In genomic region chr6:5269641-5270040, GRCm38 (mm10) we compare ENCODE assay signal across 24 mouse cellular contexts. TPM values are rescaled to one million over a fixed set of nuclear protein-coding genes. Genes with fewer than 3 reads are reported as not detected.
DNase-seq lines count a peak whose midpoint lies in the region; ATAC-seq and TF ChIP-seq lines count a peak whose summit lies in the region.
"Had no signal": no experiment of that assay in that cellular context is flagged by ENCODE, and none has a peak within 500 bp of the region (broad histone marks: within the 10 kb centered on the region; RNA-seq: fewer than 3 reads in every experiment).

No protein-coding gene starts in this region.

- no peak overlapping the region for H3K4me2 ChIP-seq in hindbrain, embryonic 15.5 days
- H3K4me2 ChIP-seq in hindbrain, embryonic 14.5 days (replicated peaks), result no peak overlapping the region
- no peak overlapping the region for H3K4me2 ChIP-seq in midbrain, embryonic 14.5 days (ENCODE audit: low read length)
- H3K4me2 ChIP-seq: embryonic facial prominence, embryonic 13.5 days; forebrain, embryonic 12.5 days; forebrain, embryonic 15.5 days; heart, embryonic 11.5 days had no signal

- no peak for TF ChIP-seq CTCF in brain, embryonic 14.5 days (IDR thresholded peaks at IDR 0.05; ENCODE audit: borderline replicate concordance, extremely low read depth, insufficient read depth, insufficient read length)

- H3K9ac ChIP-seq in hindbrain, embryonic 15.5 days, result no peak overlapping the region
- no peak overlapping the region for H3K9ac ChIP-seq in hindbrain, embryonic 14.5 days
- H3K9ac ChIP-seq in midbrain, embryonic 14.5 days (replicated peaks; ENCODE audit: low read length), result no peak overlapping the region
- H3K9ac ChIP-seq: embryonic facial prominence, embryonic 13.5 days; forebrain, embryonic 12.5 days; forebrain, embryonic 15.5 days had no signal

- no peaks in the 10 kb centered on the region for H3K27me3 ChIP-seq in hindbrain, embryonic 15.5 days
- H3K27me3 ChIP-seq in hindbrain, embryonic 14.5 days (ENCODE audit: control insufficient read depth, insufficient read depth, low read length), result no peaks in the 10 kb centered on the region
- no peaks in the 10 kb centered on the region for H3K27me3 ChIP-seq in midbrain, embryonic 14.5 days (ENCODE audit: control insufficient read depth, insufficient read depth, low read length)
- no peaks in the 10 kb centered on the region for H3K27me3 ChIP-seq in midbrain, embryonic 10.5 days (ENCODE audit: low read depth, poor library complexity, severe bottlenecking)
- H3K27me3 ChIP-seq: embryonic facial prominence, embryonic 13.5 days; forebrain, embryonic 12.5 days; forebrain, embryonic 15.5 days had no signal

- H3K36me3 ChIP-seq in hindbrain, embryonic 15.5 days, result no peaks in the 10 kb centered on the region
- no peaks in the 10 kb centered on the region for H3K36me3 ChIP-seq in hindbrain, embryonic 14.5 days (replicated peaks; ENCODE audit: control insufficient read depth, insufficient read depth)
- H3K36me3 ChIP-seq in midbrain, embryonic 14.5 days (ENCODE audit: control insufficient read depth, insufficient read depth, low read length), result no peaks in the 10 kb centered on the region
- peaks cover 14% of the 10 kb centered on the region for H3K36me3 ChIP-seq in midbrain, embryonic 10.5 days
- H3K36me3 ChIP-seq: forebrain, embryonic 15.5 days had no signal

- no peak for TF ChIP-seq POLR2A in brain, embryonic 14.5 days (IDR thresholded peaks at IDR 0.05; ENCODE audit: borderline replicate concordance, extremely low read depth, insufficient read depth, insufficient read length, poor library complexity, severe bottlenecking)

- 0 out of 2 replicates have a peak, but pooled peaks have one; percentile 54 for ATAC-seq in hindbrain, embryonic 15.5 days (ENCODE audit: low FRiP score, low read depth)
- ATAC-seq in hindbrain, embryonic 14.5 days (ENCODE audit: low FRiP score), result no peak
- ATAC-seq in midbrain, embryonic 14.5 days (ENCODE audit: low FRiP score, low TSS enrichment), result no peak
- ATAC-seq: CD4-positive, CD25-positive, alpha-beta regulatory T cell, adult 4 months; forebrain, embryonic 15.5 days; inflammation-experienced regulatory T-cells, adult 6 months; intestine, embryonic 16.5 days had no signal

- no peak overlapping the region for H3K4me3 ChIP-seq in hindbrain, embryonic 15.5 days
- H3K4me3 ChIP-seq in hindbrain, embryonic 14.5 days (replicated peaks; ENCODE audit: low read length), result no peak overlapping the region
- H3K4me3 ChIP-seq in midbrain, embryonic 14.5 days (replicated peaks; ENCODE audit: low read depth, low read length), result no peak overlapping the region
- H3K4me3 ChIP-seq in midbrain, embryonic 10.5 days, result no peak overlapping the region
- H3K4me3 ChIP-seq: embryonic facial prominence, embryonic 10.5 days; embryonic facial prominence, embryonic 13.5 days; erythroblast, embryonic 14.5 days; forebrain, embryonic 12.5 days; forebrain, embryonic 15.5 days; heart, adult 2 months had no signal

- H3K9me3 ChIP-seq in hindbrain, embryonic 15.5 days, result no peaks in the 10 kb centered on the region
- H3K9me3 ChIP-seq in hindbrain, embryonic 14.5 days (ENCODE audit: control insufficient read depth, low read length), result no peaks in the 10 kb centered on the region
- H3K9me3 ChIP-seq in midbrain, embryonic 14.5 days (ENCODE audit: control insufficient read depth, low read length), result no peaks in the 10 kb centered on the region
- no peaks in the 10 kb centered on the region for H3K9me3 ChIP-seq in midbrain, embryonic 10.5 days (replicated peaks)
- H3K9me3 ChIP-seq: embryonic facial prominence, embryonic 10.5 days; embryonic facial prominence, embryonic 13.5 days; forebrain, embryonic 12.5 days; forebrain, embryonic 15.5 days had no signal

- no peak for DNase-seq in hindbrain, embryonic 14.5 days (ENCODE audit: low spot score)
- peak; percentile 20 for DNase-seq in midbrain, embryonic 14.5 days
- no peak for DNase-seq in midbrain, embryonic 10.5 days (ENCODE audit: low spot score)
- peak; percentile 46 for DNase-seq in brain, embryonic 14.5 days (ENCODE audit: low read depth)
- no peak for DNase-seq in retina, postnatal 1 day
- DNase-seq: adrenal gland, adult 2 months; adrenal gland, postnatal 14 days; cerebellum, adult 11-12 months; cerebellum, adult 8-10 months; cerebellum, postnatal 10 days; cerebellum, postnatal 36 days; embryo, embryonic 11 days; gastrocnemius, postnatal 25 days; heart, adult 2 months had no signal

- no peaks in the 10 kb centered on the region for H3K4me1 ChIP-seq in hindbrain, embryonic 15.5 days (replicated peaks)
- H3K4me1 ChIP-seq in hindbrain, embryonic 14.5 days (replicated peaks; ENCODE audit: control insufficient read depth, insufficient read depth, low read length), result 0 out of 2 replicates have a peak, but pooled peaks cover 3% of the 10 kb centered on the region
- H3K4me1 ChIP-seq in midbrain, embryonic 14.5 days (ENCODE audit: control insufficient read depth, insufficient read depth, low read length), result no peaks in the 10 kb centered on the region
- no peaks in the 10 kb centered on the region for H3K4me1 ChIP-seq in midbrain, embryonic 10.5 days
- H3K4me1 ChIP-seq: embryonic facial prominence, embryonic 13.5 days; forebrain, embryonic 15.5 days had no signal

- WGBS in hindbrain, embryonic 15.5 days, result 70% methylated on average over 6 of the region's 6 CpGs
- WGBS in hindbrain, embryonic 14.5 days, result 64% methylated on average over 6 of the region's 6 CpGs
- WGBS in midbrain, embryonic 14.5 days, result 82% methylated on average over 6 of the region's 6 CpGs
- 94% methylated on average over 6 of the region's 6 CpGs for WGBS in midbrain, embryonic 10.5 days

- 0 out of 2 replicates have a peak overlapping the region, but pooled peaks have one; percentile 15 for H3K27ac ChIP-seq in hindbrain, embryonic 15.5 days (replicated peaks)
- no peak overlapping the region for H3K27ac ChIP-seq in hindbrain, embryonic 14.5 days
- no peak overlapping the region for H3K27ac ChIP-seq in midbrain, embryonic 14.5 days (replicated peaks; ENCODE audit: low read depth, low read length)
- no peak overlapping the region for H3K27ac ChIP-seq in midbrain, embryonic 10.5 days (replicated peaks)
- H3K27ac ChIP-seq: embryonic facial prominence, embryonic 10.5 days; embryonic facial prominence, embryonic 13.5 days; forebrain, embryonic 12.5 days; forebrain, embryonic 15.5 days; heart, adult 2 months had no signal

RNA-seq across cellular contexts. Expression of gene Pon3, which starts 13.6 kb away (rescaled TPM):
- 4.8 and 5.2 TPM in 2 replicates for polyA plus RNA-seq in hindbrain, embryonic 15.5 days (2015; fragmentation: Nextera tagmentation; extraction: Ambion mirVana)
- polyA plus RNA-seq in hindbrain, embryonic 14.5 days (2014; fragmentation: Nextera tagmentation; extraction: Ambion mirVana), result 5.3 and 8.5 TPM in 2 replicates
- polyA plus RNA-seq in midbrain, embryonic 14.5 days (2014; fragmentation: Nextera tagmentation; extraction: Ambion mirVana), result 2.6 and 3.7 TPM in 2 replicates
- 5.6 and 5.9 TPM in 2 replicates for polyA plus RNA-seq in midbrain, embryonic 10.5 days (2016; fragmentation: Nextera tagmentation; extraction: Ambion mirVana)
- polyA plus RNA-seq in brain, embryonic 14.5 days (2012; rRNA removed), result 2.3 and 3.5 TPM in 2 replicates

RNA-seq across cellular contexts. Expression of gene Pon2, which starts 28.6 kb away (rescaled TPM):
- 33.9 and 34.4 TPM in 2 replicates for polyA plus RNA-seq in hindbrain, embryonic 15.5 days (2015; fragmentation: Nextera tagmentation; extraction: Ambion mirVana)
- 27.6 and 31.5 TPM in 2 replicates for polyA plus RNA-seq in hindbrain, embryonic 14.5 days (2014; fragmentation: Nextera tagmentation; extraction: Ambion mirVana)
- polyA plus RNA-seq in midbrain, embryonic 14.5 days (2014; fragmentation: Nextera tagmentation; extraction: Ambion mirVana), result 16.9 and 19.4 TPM in 2 replicates
- polyA plus RNA-seq in midbrain, embryonic 10.5 days (2016; fragmentation: Nextera tagmentation; extraction: Ambion mirVana), result 30.5 and 31.1 TPM in 2 replicates
- 9.7 and 14.0 TPM in 2 replicates for polyA plus RNA-seq in brain, embryonic 14.5 days (2012; rRNA removed)

Comparison
In these comparisons a context has a peak if more than half of its experiments do, and no peak if none do; other contexts are left out.
1. DNase-seq: peak in midbrain, embryonic 14.5 days (single experiment) and brain, embryonic 14.5 days (single experiment); none in hindbrain, embryonic 14.5 days (single experiment), midbrain, embryonic 10.5 days (single experiment) and retina, postnatal 1 day (single experiment).